Mouse (Mus musculus) intestine, postnatal 0 days (tissue): ENCODE data around the gene Cep170b. TPM values are rescaled to one million over a fixed set of nuclear protein-coding genes. Genes with fewer than 3 reads are reported as not detected.

Experiments used
- ATAC-seq: fragments of 200-750 bp; cut with Nextera tagmentation; 2 replicates; pipeline ENCODE4 v1.8.0; 2017; ENCODE audit warnings: mild to moderate bottlenecking, moderate TSS enrichment, moderate library complexity
- H3K27ac ChIP-seq: fragments of 300-500 bp; sonication (generic); 2 replicates; pipeline ENCODE4 v1.5.1; 2014; ENCODE audit warnings: mild to moderate bottlenecking, low read depth, low read length, moderate library complexity
- H3K27me3 ChIP-seq: fragments of 300-500 bp; sonication (generic); replicated peaks from 2 replicates; pipeline ENCODE4 v1.6.1; 2014; ENCODE audit warnings: low read length, mixed read lengths; ENCODE audit not compliant: control insufficient read depth, insufficient read depth
- H3K36me3 ChIP-seq: fragments of 300-500 bp; sonication (generic); 2 replicates; pipeline ENCODE4 v1.6.1; 2014; ENCODE audit warnings: mild to moderate bottlenecking, moderate library complexity; ENCODE audit not compliant: control insufficient read depth, insufficient read depth
- H3K4me1 ChIP-seq: fragments of 300-500 bp; sonication (generic); replicated peaks from 2 replicates; pipeline ENCODE4 v1.6.1; 2014; ENCODE audit warnings: antibody characterized with exemption, low read length, mixed read lengths; ENCODE audit not compliant: control insufficient read depth, insufficient read depth
- H3K4me2 ChIP-seq: fragments of 300-500 bp; sonication (generic); replicated peaks from 2 replicates; pipeline ENCODE4 v1.6.1; 2014; ENCODE audit warnings: low read depth, mild to moderate bottlenecking, moderate library complexity
- H3K4me3 ChIP-seq: fragments of 300-500 bp; sonication (generic); 2 replicates; pipeline ENCODE4 v1.5.1; 2014; ENCODE audit warnings: low read depth, low read length
- H3K9ac ChIP-seq: fragments of 300-500 bp; sonication (generic); 2 replicates; pipeline ENCODE4 v1.6.1; 2014; ENCODE audit warnings: mild to moderate bottlenecking, low read depth, low read length
- H3K9me3 ChIP-seq: fragments of 300-500 bp; sonication (generic); 2 replicates; pipeline ENCODE4 v1.6.1; 2016; ENCODE audit warnings: mixed run types; ENCODE audit not compliant: control insufficient read depth
- CTCF ChIP-seq: sonication (generic); IDR thresholded peaks from 2 replicates; pipeline ENCODE4 v1.5.1; 2016; ENCODE audit warnings: low read depth, mild to moderate bottlenecking, control low read depth, antibody characterized with exemption, moderate library complexity
- whole genome bisulfite sequencing: fragments of 180-500 bp; shearing (Covaris S2); extraction: QIAGEN DNeasy Blood & Tissue Kit; methylation state at CpG from one replicate; pipeline ENCODE4 v1.1.7; 2014; 5-methylcytosine and 5-hydroxymethylcytosine counted together
- polyA plus RNA-seq: library from polyadenylated mRNA; unstranded; fragments of >200 nt; fragmentation: Nextera tagmentation; extraction: Ambion mirVana; gene quantifications from 2 replicates; pipeline ENCODE4 v1.2.1, GENCODE M21; 2015

Cep170b gene
- polyA plus RNA-seq, 1 experiment from 2014 or later, result 12.7 TPM

- no peak overlapping the region for H3K9ac ChIP-seq
- no peak for TF ChIP-seq CTCF
- peaks cover 87% of the 10 kb centered on the region for H3K36me3 ChIP-seq
- no peaks in the 10 kb centered on the region for H3K9me3 ChIP-seq
- no peaks in the 10 kb centered on the region for H3K4me1 ChIP-seq
- H3K4me2 ChIP-seq, result no peak overlapping the region
- 69% methylated on average over 2 of the region's 2 CpGs for WGBS
- no peaks in the 10 kb centered on the region for H3K27me3 ChIP-seq
- ATAC-seq, result no peak
- no peak overlapping the region for H3K27ac ChIP-seq
- no peak overlapping the region for H3K4me3 ChIP-seq
Measured at GRCm38 (mm10) chr12:112734108-112734820, 14.0 kb downstream of the Cep170b start.

- Histone ChIP-seq H3K4me1 (no peaks in the 10 kb centered on the region), H3K36me3 (peaks cover 82% of the 10 kb centered on the region), H3K27me3 (no peaks in the 10 kb centered on the region), H3K9ac (no peak overlapping the region), H3K27ac (no peak overlapping the region), H3K4me2 (no peak overlapping the region), H3K4me3 (no peak overlapping the region), H3K9me3 (no peaks in the 10 kb centered on the region)
- WGBS, result 91% methylated on average over 19 of the region's 19 CpGs
- no peak for ATAC-seq
- TF ChIP-seq CTCF, result no peak
Measured at GRCm38 (mm10) chr12:112734881-112735655, 14.8 kb downstream of the Cep170b start.

- Histone ChIP-seq H3K27me3 (no peaks in the 10 kb centered on the region), H3K36me3 (peaks cover 88% of the 10 kb centered on the region), H3K27ac (no peak overlapping the region), H3K4me2 (no peak overlapping the region), H3K4me3 (no peak overlapping the region), H3K4me1 (no peaks in the 10 kb centered on the region), H3K9me3 (no peaks in the 10 kb centered on the region), H3K9ac (no peak overlapping the region)
- no peak for ATAC-seq
- 90% methylated on average over 29 of the region's 29 CpGs for WGBS
- no peak for TF ChIP-seq CTCF
Measured at GRCm38 (mm10) chr12:112735896-112736635, 15.8 kb downstream of the Cep170b start.

- Histone ChIP-seq H3K4me2 (no peak overlapping the region), H3K36me3 (peaks cover 84% of the 10 kb centered on the region), H3K9me3 (no peaks in the 10 kb centered on the region), H3K4me3 (no peak overlapping the region), H3K4me1 (no peaks in the 10 kb centered on the region), H3K27me3 (no peaks in the 10 kb centered on the region), H3K9ac (no peak overlapping the region), H3K27ac (no peak overlapping the region)
- ATAC-seq, result no peak
- no peak for TF ChIP-seq CTCF
- WGBS, result 90% methylated on average over 10 of the region's 10 CpGs
Measured at GRCm38 (mm10) chr12:112736636-112736925, 16.3 kb downstream of the Cep170b start.

GRCm38 (mm10) chr12:112737081-112737480 lies 16.8 kb downstream of the Cep170b start:
- WGBS, result 94% methylated on average over 7 of the region's 7 CpGs
- no peak overlapping the region for H3K9ac ChIP-seq
- no peak for TF ChIP-seq CTCF
- H3K36me3 ChIP-seq, result peaks cover 79% of the 10 kb centered on the region
- no peaks in the 10 kb centered on the region for H3K9me3 ChIP-seq
- no peaks in the 10 kb centered on the region for H3K4me1 ChIP-seq
- no peak overlapping the region for H3K4me2 ChIP-seq
- no peak overlapping the region for H3K27ac ChIP-seq
- H3K27me3 ChIP-seq, result no peaks in the 10 kb centered on the region
- no peak overlapping the region for H3K4me3 ChIP-seq
- no peak for ATAC-seq

- no peak overlapping the region for H3K4me2 ChIP-seq
- TF ChIP-seq CTCF, result no peak
- peaks cover 75% of the 10 kb centered on the region for H3K36me3 ChIP-seq
- H3K9ac ChIP-seq, result no peak overlapping the region
- H3K27ac ChIP-seq, result no peak overlapping the region
- no peaks in the 10 kb centered on the region for H3K4me1 ChIP-seq
- 92% methylated on average over 14 of the region's 14 CpGs for WGBS
- no peaks in the 10 kb centered on the region for H3K9me3 ChIP-seq
- ATAC-seq, result no peak
- no peaks in the 10 kb centered on the region for H3K27me3 ChIP-seq
- no peak overlapping the region for H3K4me3 ChIP-seq
Measured at GRCm38 (mm10) chr12:112737761-112738160, 17.5 kb downstream of the Cep170b start.
